Mouse (Mus musculus): ENCODE data around the gene Cox10. TPM values are rescaled to one million over a fixed set of nuclear protein-coding genes. Genes with fewer than 3 reads are reported as not detected.
"Not testable (repeated sequence)": the region's sequence is repeated elsewhere in the genome, so short reads cannot be mapped to it uniquely, and the experiment has no call there.

Cox10 gene
- 22.3 and 25.5 TPM in 2 replicates for polyA plus RNA-seq (2015; fragmentation: Nextera tagmentation; extraction: Ambion mirVana)

DNA sequence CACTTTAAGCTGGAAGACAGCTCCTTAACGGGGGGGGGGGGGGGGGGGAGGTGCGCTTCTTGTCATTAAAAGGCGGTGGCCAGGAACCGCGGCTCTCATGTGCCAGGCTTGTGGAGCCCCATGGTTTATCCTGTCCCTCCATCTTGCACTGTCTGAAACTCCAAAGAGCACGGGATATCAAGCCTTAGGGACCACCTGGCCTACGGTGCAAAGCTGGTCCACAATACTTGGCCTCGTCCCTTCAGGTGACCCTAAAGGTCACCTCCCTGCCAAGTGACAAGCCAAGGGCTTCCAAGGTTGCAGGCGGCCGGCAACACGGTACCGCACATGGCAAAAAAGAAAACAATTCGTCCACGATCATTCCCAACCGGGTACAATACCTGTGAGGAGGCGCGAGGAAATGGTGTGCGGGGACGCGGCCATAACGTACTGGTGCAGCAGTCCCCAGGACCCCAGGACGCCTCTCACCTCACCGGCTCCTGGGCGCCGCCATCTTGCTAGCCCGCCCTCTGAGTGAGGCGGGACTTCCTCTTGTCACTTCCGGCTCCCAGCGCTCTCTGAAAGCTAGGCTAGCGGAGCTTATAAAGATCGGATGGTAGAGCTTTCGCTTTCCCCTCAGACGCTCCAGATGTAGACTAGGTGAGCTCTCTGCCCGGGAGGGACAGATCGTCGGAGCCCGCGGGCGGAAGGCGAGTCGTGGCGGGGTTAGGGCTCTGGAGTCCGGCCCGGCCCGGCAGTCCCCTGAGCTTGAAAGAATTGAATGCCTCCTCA, at the start of gene Cox10:
Cox10 (minus strand) TSS at position 513 of the 771 bp plus-strand sequence.
- Histone ChIP-seq H3K27me3 (no peaks in the 10 kb centered on the region), H3K9me3 (no peaks in the 10 kb centered on the region), H3K9ac (replicated peaks) (peak within 1 kb of the TSS; percentile 82), H3K27ac (peak within 1 kb of the TSS; percentile 89), H3K4me2 (replicated peaks) (peak within 1 kb of the TSS; percentile 64), H3K36me3 (peaks cover 13% of the 10 kb centered on the region; the same call in 1 of the 2 replicates), H3K4me1 (replicated peaks) (peaks cover 21% of the 10 kb centered on the region), H3K4me3 (replicated peaks) (peak within 1 kb of the TSS; percentile 73)
- peak; percentile 95 for ATAC-seq
- under 1% methylated on average over 45 of the region's 45 CpGs for WGBS

DNA sequence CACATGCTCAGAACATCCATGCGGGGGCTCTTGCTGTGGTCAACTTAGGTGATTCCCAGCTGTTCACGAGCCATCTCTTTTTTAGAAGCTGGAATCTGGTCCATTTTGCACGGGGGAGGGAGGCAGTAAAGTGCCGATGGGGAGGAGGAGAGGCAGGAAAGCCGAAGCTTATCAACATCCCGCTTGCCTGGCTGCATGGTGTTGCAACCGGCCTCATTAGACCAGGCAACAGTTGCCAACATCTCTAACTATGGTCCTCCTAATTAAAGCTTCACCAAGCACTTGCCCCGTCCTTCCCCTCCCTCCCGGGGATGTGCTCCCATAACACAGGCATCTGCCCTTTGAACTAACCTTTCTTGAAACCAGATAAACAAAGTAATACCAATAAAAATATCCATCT, 48.7 kb upstream of the Cox10 start:
- no peak for ATAC-seq
- Histone ChIP-seq H3K4me2 (replicated peaks) (no peak overlapping the region), H3K9me3 (no peaks in the 10 kb centered on the region), H3K36me3 (no peaks in the 10 kb centered on the region), H3K4me1 (replicated peaks) (no peaks in the 10 kb centered on the region), H3K4me3 (replicated peaks) (no peak overlapping the region), H3K27me3 (no peaks in the 10 kb centered on the region), H3K27ac (no peak overlapping the region), H3K9ac (replicated peaks) (no peak overlapping the region)
- WGBS: 82% methylated on average over 9 of the region's 9 CpGs

DNA sequence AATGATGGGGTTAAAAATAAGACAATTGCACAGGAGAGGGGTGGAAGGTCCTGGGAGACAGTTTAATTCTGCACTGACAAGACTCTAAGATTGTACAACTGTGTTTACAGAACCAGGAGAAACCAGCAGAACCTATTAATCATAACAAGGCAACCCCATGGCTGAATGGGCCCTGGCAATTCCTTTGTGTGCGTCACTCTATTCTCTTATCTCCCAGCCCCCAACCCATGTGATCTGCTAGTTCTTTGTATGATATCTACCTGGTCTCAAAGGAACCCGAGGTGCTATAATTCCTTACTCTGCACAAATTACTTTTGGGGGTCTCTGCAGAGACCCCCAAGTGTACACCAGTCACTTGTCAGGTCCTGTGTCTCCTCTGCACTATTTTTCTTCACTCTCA, 46.2 kb upstream of the Cox10 start:
- Histone ChIP-seq H3K9me3 (no peaks in the 10 kb centered on the region), H3K27me3 (no peaks in the 10 kb centered on the region), H3K27ac (no peak overlapping the region), H3K4me1 (replicated peaks) (no peaks in the 10 kb centered on the region), H3K4me2 (replicated peaks) (no peak overlapping the region), H3K4me3 (replicated peaks) (no peak overlapping the region), H3K36me3 (no peaks in the 10 kb centered on the region), H3K9ac (replicated peaks) (no peak overlapping the region)
- ATAC-seq: no peak
- WGBS: 66% methylated on average over 2 of the region's 2 CpGs

DNA sequence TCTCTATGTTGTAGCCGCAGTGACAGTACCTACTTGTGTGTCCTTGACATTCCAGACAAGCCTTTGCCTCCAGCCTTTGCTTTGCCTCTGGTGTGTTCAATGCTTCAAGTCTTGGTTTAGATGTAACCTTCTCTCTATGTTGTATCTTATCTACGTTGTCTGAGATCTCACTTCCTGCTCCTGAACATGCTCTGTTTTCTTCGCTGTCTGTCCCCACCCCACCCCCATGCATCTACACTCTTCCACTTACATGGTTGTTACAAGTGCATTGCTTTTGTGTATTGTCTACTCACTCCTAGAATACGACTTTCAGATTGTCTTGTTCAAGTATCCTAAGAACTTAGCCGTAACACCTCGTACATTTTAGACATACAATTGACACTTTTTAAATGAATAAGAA, 43.9 kb upstream of the Cox10 start:
- H3K27ac ChIP-seq; H3K4me1 ChIP-seq (replicated peaks); ATAC-seq; H3K9ac ChIP-seq (replicated peaks); H3K4me2 ChIP-seq (replicated peaks); H3K36me3 ChIP-seq; H3K4me3 ChIP-seq (replicated peaks); H3K27me3 ChIP-seq; H3K9me3 ChIP-seq: not testable (repeated sequence)
- WGBS: 89% methylated on average over 6 of the region's 6 CpGs

DNA sequence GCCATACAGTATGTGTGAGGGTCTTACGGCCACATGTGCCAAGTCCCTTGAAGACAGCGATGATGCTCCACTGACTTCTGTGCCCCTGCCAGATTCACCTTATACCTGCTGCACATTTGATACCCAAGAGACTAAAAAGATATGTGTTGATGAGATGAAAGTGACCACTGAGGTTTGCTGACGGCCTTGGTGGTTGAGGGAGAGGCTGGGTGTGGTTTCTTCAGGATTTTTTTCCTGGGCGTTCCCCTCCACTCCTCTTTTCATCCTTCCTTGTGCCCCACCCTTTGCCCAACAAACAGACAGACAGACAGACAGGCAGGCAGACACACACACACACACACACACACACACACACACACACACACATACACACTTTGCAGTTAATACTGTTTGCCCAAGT, 37.4 kb upstream of the Cox10 start:
- ATAC-seq: no peak
- no peaks in the 10 kb centered on the region for H3K4me1 ChIP-seq (replicated peaks)
- no peaks in the 10 kb centered on the region for H3K9me3 ChIP-seq
- WGBS: 89% methylated on average over 4 of the region's 4 CpGs
- no peak overlapping the region for H3K27ac ChIP-seq
- no peak overlapping the region for H3K4me2 ChIP-seq (replicated peaks)
- no peaks in the 10 kb centered on the region for H3K36me3 ChIP-seq
- no peaks in the 10 kb centered on the region for H3K27me3 ChIP-seq
- no peak overlapping the region for H3K9ac ChIP-seq (replicated peaks)
- no peak overlapping the region for H3K4me3 ChIP-seq (replicated peaks)

DNA sequence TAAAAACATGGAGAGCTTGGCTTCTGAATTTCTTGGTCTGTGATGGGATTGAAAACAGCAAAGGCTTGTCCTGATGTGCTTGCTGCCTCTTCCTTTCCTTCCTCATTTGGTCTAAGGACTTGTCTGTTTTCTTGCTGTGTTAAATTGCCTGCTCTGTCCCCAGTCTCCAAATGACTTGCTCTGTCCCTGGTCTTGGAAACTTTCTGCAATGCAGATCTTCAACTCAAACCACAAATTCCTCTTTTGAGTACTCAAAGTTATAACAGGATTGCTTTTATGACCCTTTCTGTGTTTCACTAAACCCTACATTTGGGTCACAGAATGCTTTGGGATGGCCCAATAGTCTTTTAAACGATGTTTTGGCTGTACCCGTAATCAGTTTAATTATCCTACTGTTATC, 36.6 kb upstream of the Cox10 start:
- H3K4me3 ChIP-seq (replicated peaks): no peak overlapping the region
- H3K4me1 ChIP-seq (replicated peaks): no peaks in the 10 kb centered on the region
- H3K9me3 ChIP-seq: no peaks in the 10 kb centered on the region
- no peak overlapping the region for H3K27ac ChIP-seq
- H3K4me2 ChIP-seq (replicated peaks): no peak overlapping the region
- ATAC-seq: no peak
- H3K36me3 ChIP-seq: no peaks in the 10 kb centered on the region
- 97% methylated on average over 2 of the region's 2 CpGs for WGBS
- no peaks in the 10 kb centered on the region for H3K27me3 ChIP-seq
- no peak overlapping the region for H3K9ac ChIP-seq (replicated peaks)

DNA sequence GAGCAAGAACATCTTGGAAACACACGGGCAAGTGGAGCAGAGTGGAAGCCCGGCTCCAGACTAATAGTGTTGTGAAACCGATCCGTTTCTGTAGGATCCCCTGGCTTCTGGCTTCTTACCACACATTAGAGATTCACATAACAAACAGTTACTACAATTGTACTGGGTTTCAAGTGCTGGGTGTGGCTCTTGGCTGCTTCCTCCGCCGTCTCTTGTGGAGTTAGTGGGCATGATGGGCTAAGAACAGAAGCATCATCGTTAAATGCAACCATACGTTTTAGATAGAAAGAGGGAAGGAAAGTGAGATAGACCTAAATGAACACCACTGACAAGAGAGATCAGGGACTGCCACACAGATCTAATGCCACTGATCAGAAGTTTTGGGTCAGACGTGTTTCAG, 35.8 kb upstream of the Cox10 start:
- no peak overlapping the region for H3K27ac ChIP-seq
- no peak overlapping the region for H3K9ac ChIP-seq (replicated peaks)
- H3K4me3 ChIP-seq (replicated peaks): no peak overlapping the region
- H3K36me3 ChIP-seq: no peaks in the 10 kb centered on the region
- no peak overlapping the region for H3K4me2 ChIP-seq (replicated peaks)
- H3K27me3 ChIP-seq: no peaks in the 10 kb centered on the region
- 90% methylated on average over 9 of the region's 9 CpGs for WGBS
- ATAC-seq: no peak
- H3K9me3 ChIP-seq: no peaks in the 10 kb centered on the region
- H3K4me1 ChIP-seq (replicated peaks): no peaks in the 10 kb centered on the region

DNA sequence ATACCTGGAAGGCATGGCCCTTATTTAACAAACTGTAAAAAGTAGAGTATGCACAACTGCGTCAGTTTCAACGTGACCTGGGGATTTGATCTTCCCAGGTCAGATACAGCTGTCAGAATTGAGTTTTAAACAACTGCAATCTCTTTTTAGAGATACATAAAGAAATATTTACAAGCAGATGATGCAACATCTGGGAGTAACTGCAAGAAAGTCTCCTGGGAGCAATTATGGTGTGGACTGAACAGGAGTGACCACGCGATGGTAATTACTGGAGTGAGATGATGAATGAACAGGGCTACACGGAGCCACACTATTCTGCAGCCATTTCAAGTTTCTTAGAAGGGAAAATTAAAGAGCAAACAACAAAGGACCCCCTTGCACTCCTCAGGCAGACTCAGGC, 20.8 kb upstream of the Cox10 start:
- ATAC-seq: no peak
- H3K27me3 ChIP-seq: no peaks in the 10 kb centered on the region
- H3K36me3 ChIP-seq: no peaks in the 10 kb centered on the region
- no peak overlapping the region for H3K4me2 ChIP-seq (replicated peaks)
- no peaks in the 10 kb centered on the region for H3K4me1 ChIP-seq (replicated peaks)
- no peak overlapping the region for H3K4me3 ChIP-seq (replicated peaks)
- no peaks in the 10 kb centered on the region for H3K9me3 ChIP-seq
- WGBS: 84% methylated on average over 5 of the region's 5 CpGs
- H3K27ac ChIP-seq: no peak overlapping the region
- no peak overlapping the region for H3K9ac ChIP-seq (replicated peaks)

DNA sequence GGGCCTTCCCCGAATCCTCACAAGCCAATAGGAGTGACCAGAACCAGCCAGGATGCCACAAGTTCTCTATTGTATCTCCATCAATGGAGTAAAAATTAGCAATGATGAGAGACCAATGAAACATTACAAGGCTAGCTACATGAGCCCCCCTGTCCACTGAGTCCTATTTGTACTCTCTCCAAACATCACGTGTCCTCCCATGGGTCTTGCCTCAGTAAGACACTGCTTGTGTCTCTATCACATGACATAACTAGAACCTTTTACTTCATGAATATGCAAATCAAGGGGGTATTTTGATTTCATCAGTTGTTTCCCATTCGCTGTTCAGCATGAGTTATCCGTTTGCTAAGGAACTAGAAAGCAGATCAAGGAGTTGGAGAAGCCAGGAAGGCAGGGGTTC, 13.8 kb upstream of the Cox10 start:
- H3K9ac ChIP-seq (replicated peaks): no peak overlapping the region
- H3K4me3 ChIP-seq (replicated peaks): no peak overlapping the region
- H3K27ac ChIP-seq: no peak overlapping the region
- no peak overlapping the region for H3K4me2 ChIP-seq (replicated peaks)
- no peaks in the 10 kb centered on the region for H3K27me3 ChIP-seq
- 89% methylated on average over 4 of the region's 4 CpGs for whole genome bisulfite sequencing
- no peak for ATAC-seq
- no peaks in the 10 kb centered on the region for H3K9me3 ChIP-seq
- H3K4me1 ChIP-seq (replicated peaks): no peaks in the 10 kb centered on the region
- no peaks in the 10 kb centered on the region for H3K36me3 ChIP-seq

DNA sequence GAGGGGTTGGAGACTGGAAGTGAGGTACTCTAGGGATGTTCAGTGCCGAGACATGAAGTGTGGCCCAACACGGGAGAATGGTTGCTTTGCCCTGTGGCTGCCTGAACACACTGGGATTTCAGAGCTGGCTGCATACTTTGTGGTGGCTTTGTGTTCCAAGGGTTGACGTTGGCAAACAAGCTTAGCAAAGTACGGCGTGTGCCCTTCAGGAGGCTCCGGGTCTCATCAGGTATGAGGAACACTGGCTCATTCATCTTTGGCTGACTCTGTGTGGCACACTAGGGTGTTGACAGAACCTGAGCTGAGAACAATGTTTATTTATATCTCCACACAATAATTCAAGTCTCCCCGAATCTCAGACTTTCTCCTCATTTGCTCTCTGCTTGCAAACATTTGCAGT, 11.9 kb upstream of the Cox10 start:
- Histone ChIP-seq H3K4me1 (replicated peaks) (no peaks in the 10 kb centered on the region), H3K27ac (no peak overlapping the region), H3K9ac (replicated peaks) (no peak overlapping the region), H3K4me2 (replicated peaks) (no peak overlapping the region), H3K27me3 (no peaks in the 10 kb centered on the region), H3K36me3 (no peaks in the 10 kb centered on the region), H3K9me3 (no peaks in the 10 kb centered on the region), H3K4me3 (replicated peaks) (no peak overlapping the region)
- no peak for ATAC-seq
- WGBS: 81% methylated on average over 7 of the region's 7 CpGs

DNA sequence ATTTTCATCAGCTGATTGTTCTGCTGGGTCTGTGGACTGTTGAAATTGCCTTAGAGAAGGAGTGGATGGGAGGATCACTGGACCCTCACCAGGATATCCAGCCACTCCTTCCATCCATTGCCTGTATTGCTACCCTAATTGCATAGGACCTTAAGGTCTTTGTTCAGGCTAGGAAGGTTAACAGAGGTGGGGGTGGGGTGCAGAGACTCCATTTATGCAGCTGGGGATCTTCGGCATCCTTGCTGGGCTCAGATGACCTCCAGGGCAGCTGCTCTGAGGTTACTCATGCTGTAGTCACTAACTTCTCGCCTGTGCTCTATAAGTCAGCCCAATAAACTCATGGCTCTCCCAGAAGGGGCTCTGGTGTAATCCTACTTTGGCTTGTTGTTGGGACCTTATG, 10.4 kb upstream of the Cox10 start:
- Histone ChIP-seq H3K4me3 (replicated peaks) (no peak overlapping the region), H3K27me3 (no peaks in the 10 kb centered on the region), H3K4me1 (replicated peaks) (no peaks in the 10 kb centered on the region), H3K9me3 (no peaks in the 10 kb centered on the region), H3K27ac (no peak overlapping the region), H3K36me3 (peaks cover 4% of the 10 kb centered on the region; the same call in 1 of the 2 replicates), H3K9ac (replicated peaks) (no peak overlapping the region), H3K4me2 (replicated peaks) (no peak overlapping the region)
- 29% methylated on average over 2 of the region's 2 CpGs for WGBS
- no peak for ATAC-seq

DNA sequence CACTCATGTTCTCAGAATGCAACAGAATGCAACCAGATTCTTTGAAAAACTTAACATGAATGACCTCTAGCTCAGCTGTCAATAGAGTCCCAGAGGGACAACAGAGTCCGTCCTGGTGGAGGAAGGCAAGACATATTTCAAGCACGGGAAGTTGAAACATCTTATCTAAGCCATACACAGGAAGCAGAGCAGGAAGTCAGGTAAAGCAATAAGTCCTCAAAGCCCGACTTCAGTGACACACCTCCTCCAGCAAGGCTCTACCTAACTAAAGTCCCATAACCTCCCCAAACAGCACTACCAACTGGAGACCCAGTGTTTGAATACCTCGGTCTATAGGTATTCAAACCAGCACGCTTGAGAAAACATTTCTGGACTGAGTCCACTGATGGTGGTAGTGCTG, 6.6 kb upstream of the Cox10 start:
- Histone ChIP-seq H3K27ac (no peak overlapping the region), H3K4me2 (replicated peaks) (no peak overlapping the region), H3K9ac (replicated peaks) (no peak overlapping the region), H3K27me3 (no peaks in the 10 kb centered on the region), H3K36me3 (peaks cover 13% of the 10 kb centered on the region), H3K9me3 (no peaks in the 10 kb centered on the region), H3K4me1 (replicated peaks) (0 out of 2 replicates have a peak, but pooled peaks cover 1% of the 10 kb centered on the region), H3K4me3 (replicated peaks) (no peak overlapping the region)
- 90% methylated on average over 5 of the region's 5 CpGs for WGBS
- ATAC-seq: no peak

DNA sequence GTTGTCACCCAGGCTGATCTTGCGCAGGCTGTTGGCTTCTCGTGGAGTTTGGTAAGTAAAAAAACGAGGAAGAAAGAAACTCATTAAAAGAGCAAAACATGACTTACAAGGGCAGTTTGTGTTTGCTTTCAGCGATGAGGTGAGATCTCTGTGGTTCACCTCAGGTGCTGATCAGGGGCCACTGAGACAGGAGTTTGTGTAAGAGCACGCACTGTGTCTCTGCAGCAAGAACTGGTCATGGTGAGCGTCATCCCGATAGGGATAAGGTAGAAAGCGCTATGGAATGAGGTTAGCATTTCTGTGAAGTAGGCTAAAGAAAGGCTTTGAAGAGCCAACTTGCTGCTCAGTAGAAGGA, 436 bp upstream of the Cox10 start:
- H3K4me3 ChIP-seq (replicated peaks): peak overlapping the region; percentile 73
- peaks cover 13% of the 10 kb centered on the region; the same call in 1 of the 2 replicates for H3K36me3 ChIP-seq
- peaks cover 21% of the 10 kb centered on the region for H3K4me1 ChIP-seq (replicated peaks)
- H3K9ac ChIP-seq (replicated peaks): peak overlapping the region; percentile 82
- no peaks in the 10 kb centered on the region for H3K27me3 ChIP-seq
- peak; percentile 70 for ATAC-seq
- peak overlapping the region; percentile 64 for H3K4me2 ChIP-seq (replicated peaks)
- 2% methylated on average over 8 of the region's 8 CpGs for WGBS
- H3K9me3 ChIP-seq: no peaks in the 10 kb centered on the region
- H3K27ac ChIP-seq: peak overlapping the region; percentile 89
